Mouse (Mus musculus) induced T-regulatory cell, adult 2 months (primary cell): ENCODE measurements around the gene Creb3l1.

Source experiments
- DNase-seq: peaks from one replicate; pipeline ENCODE4 v3.0.0-alpha.2; 2012; ENCODE audit warnings: low read depth

Creb3l1 gene

DNA sequence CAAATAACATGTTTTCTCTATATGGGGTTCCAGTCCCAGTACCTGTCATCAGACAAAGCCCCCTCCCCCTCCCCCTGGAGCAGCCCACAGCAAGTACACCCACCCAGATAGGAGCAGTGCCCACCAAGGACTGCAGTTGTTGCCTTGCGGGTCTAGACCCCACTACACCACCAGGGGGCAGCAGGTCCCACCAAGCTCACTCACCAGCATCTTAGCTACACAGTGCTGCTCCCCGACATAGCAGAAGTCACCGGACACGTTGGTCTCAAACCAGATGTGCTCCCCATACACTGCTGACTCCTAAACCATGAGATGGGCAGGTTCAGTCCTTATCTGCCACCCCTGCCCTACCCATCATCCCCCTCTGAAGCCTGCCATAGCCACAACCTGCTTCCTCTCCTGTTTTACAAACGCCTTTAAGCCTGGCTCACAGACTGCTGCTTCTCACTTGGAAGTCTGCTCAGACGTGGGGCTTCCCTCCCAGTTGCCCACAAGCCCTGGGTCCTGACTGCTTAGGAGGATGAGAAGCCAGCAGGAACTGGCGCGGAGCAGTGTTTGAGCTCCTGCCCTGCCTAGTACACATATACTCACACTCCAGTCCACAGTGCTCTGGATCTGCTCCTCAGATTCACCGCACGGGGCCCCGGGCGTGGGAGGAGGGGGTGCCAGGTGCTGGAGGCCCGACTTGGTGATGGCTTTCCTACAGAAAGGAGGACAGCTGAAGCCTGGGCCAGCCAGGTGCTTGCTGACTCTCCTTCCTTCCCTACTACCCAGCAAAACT is 79.9 kb downstream of the Creb3l1 start:
- peak; percentile 87 for DNase-seq

DNA sequence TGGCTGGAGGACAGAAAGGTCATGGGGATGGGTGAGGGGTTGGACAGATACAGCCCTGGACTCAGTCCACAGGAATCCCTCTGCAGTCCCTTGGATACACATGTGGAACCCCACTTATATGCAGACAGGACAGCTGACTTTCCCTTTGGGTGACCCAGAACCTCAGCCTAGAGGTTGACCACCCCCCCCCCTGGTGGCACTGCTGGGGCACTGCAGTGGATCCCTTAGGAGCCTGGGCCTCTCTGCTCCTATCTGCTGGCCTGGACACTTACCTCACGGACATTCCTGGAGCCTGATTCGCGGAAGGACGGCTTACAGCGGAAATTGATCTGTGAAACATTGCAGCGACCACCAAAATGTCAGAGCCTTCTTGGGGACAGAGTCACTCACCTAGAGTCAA is 81.9 kb downstream of the Creb3l1 start:
- DNase-seq = peak; percentile 47

DNA sequence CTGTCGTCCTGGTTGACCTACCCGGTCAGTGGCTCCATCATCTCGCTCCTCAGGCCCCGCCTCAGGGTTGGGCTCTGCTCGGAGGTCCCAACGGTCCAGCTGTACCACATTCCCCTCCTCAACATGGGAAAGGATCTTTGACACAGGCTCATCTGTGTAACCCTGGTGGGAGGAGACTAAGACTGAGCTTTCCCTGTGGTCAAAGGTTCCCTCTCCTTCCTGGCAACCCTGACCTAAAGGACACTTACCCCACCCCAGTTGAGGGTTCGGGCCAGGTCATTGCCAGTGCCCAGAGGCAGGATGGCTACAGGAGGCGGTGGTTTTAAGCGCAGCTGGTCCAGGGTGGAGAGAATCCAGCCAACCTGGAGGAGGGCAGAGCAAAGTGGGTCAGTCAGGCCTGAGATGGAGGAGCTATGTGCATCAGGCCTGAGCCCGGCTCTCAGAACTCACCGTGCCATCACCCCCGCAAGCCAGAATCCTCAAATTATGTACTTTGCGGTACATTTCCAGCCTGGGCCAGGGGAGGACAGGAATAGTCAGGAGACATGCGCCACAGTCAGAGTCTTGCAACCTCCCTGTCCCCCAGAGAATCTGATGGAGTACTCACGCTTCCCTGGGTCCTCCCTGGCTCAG is 84.9 kb downstream of the Creb3l1 start:
- no peak for DNase-seq

DNA sequence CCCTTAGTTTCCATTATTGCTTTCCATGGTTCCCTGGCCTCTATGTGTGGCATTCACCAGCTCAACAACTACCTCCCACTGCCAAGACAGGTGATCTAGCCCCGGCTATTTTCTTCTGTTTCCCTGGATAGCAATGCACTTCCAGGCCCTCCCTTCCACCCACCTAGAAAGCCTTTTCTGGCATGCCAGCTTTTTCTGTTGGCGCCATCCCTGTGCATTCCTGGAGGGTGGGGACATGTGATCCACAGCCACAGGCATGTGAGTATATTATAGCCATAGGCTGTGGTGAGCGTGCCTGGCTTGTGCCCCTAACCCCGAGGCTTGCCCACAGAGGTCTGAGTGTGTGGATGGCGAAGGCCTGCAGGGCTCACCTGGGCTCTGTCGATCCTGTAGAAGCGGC is 88.1 kb downstream of the Creb3l1 start:
- DNase-seq = no peak

DNA sequence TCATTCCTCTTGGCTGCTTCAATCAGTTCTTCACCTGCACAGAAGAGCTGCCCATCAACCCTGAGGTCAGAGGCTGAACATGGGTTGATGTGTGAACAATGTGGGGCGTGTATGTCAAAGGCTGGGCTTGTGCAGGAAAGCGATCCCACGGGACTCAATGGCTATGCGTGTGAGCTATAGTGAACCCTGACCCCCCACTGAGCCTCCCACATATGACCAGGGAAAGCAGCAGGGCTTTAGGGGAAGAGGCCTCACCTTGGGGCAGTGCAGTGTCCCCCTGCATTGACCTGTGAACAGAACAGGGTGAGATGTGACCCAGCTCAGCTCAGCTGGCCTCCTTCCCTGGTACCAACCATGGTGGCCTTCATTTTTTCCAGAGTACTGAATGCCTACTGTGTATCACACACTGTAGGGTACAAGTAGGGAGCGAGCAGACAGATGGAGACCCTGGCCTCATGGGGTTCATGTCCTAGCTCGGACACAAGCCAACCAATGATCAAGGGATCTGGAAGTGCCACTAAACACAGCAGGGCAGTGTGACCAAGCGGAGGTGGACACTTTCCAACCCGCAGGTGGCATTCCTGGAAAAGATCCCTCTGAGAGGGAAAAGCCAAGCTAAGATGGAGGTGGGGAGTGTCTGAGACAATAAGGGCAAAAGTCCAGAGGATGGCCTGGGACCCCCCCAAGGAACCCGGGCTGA is 89.3 kb downstream of the Creb3l1 start:
- no peak for DNase-seq

DNA sequence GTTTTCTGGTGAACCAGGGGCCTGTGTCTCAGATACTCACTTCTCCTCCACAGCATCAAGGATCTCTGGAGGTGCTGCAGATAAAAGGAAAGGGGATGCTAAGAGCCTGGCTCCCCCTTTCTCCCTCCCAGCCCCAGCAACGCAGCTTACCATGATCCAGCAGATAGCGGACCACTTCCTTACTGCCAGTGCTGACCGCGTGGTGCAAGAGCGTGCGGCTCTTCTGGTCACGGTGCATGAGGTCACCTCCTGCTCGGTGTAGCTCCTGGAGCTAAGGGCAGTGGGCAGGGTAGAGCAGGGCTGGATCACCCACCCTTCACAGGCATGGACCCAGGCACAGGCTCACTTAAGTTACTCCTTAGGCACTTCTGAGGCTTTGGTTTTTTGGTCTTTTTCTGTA is 90.3 kb downstream of the Creb3l1 start:
- DNase-seq = no peak

DNA sequence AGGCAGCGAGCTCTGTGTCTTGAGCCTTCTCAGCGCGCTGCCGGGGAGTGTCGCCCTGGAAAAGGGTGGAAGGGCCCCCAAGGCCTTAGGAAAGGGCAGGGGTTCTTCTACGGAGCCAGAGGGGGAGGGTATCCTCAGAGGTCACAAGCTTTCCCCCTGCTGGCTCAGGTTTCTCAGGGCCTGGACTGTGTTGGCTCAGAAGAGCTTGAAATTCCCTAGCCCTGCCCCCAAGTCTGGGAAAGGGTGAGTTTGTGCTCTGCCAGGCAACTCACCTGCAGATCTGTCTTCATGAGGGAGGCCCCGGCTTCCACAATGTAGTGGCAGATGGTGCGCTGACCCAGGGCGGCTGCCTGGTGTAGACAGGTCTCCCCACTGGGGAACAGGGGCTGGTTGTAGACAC is 90.8 kb downstream of the Creb3l1 start:
- no peak for DNase-seq

DNA sequence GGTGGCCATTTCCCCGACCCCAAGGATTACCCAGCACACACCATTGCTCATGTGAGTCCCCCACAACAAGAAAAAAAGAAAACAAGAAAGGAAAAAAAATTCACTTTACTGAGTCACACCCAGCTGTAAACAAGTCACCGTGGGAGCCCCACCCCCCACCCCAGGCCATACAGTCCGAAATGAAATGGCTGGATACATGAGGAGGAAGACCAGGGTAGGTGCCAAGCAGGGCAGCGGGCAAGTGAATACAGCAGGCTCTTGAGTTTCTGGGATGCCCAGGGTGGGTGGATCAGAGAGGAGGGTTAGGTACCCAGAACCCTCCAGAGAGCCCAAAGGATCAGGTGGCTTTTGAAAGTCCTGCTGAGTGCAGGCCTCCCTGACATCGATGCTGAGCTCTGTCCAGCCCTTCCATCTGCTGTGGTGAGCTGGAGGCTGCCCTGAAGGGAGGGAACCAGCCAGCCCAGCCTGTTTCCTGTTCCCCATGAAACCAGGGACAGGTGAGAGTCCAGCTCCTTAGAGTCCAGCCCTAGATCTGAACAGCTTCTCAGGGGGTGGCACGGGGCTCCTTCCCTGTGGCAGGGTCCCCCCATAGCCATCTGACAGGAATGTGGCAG is 91.5 kb downstream of the Creb3l1 start:
- no peak for DNase-seq
